Mouse (Mus musculus) G1E (cell line): ENCODE results near the gene Ppip5k1.

Experiments used
- CTCF ChIP-seq: IDR thresholded peaks from 2 replicates; pipeline ENCODE4 v1.5.1; 2012; ENCODE audit warnings: low read depth, low read length, inconsistent platforms, mixed read lengths
- GATA1 ChIP-seq: IDR thresholded peaks from 2 replicates; pipeline ENCODE4 v1.6.1; 2012; ENCODE audit warnings: borderline replicate concordance, low read length, inconsistent platforms, mixed read lengths
- POLR2AphosphoS5 ChIP-seq: IDR thresholded peaks from 2 replicates; pipeline ENCODE4 v1.6.1; 2012; ENCODE audit warnings: low read depth, low read length, inconsistent platforms; ENCODE audit not compliant: insufficient replicate concordance
- TAL1 ChIP-seq: conservative IDR thresholded peaks from 2 replicates; pipeline ENCODE4 v1.6.1; 2012; ENCODE audit warnings: low read depth, low read length, inconsistent platforms, mixed read lengths

DNA sequence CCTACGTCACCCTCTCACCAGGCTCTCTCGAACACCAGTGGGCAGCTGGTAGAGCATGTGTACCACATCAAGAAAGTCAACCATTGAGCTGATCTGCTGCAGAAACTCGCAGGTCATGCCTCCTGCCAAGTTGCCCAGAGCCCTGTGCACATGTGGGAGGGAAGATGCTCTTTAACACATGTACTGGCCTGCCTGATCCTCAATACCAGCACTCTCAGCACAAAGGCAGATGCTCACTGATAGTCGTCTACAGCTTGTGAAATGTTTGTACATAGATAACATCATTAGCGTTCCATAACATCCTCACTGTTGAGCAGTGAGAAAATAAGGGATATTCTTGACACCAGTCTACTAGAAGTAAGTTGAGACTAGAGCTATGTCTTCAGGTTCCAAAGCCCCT lies 15.7 kb upstream of the Ppip5k1 start:
- TF ChIP-seq CTCF (no peak), POLR2AphosphoS5 (no peak), GATA1 (no peak), TAL1 (no peak)
